Mouse (Mus musculus) lung, adult 2 months (tissue): ENCODE results near the gene Cwc25.

Source experiments
- CTCF ChIP-seq: fragments of 200-500 bp; IDR thresholded peaks from 2 replicates; pipeline ENCODE4 v1.5.1; 2011; ENCODE audit warnings: mild to moderate bottlenecking, low read length, control low read depth; ENCODE audit not compliant: insufficient read depth
- POLR2A ChIP-seq: fragments of 200-500 bp; IDR thresholded peaks from 2 replicates; pipeline ENCODE4 v1.6.1; 2011; ENCODE audit warnings: low read depth, mild to moderate bottlenecking, control low read depth, low read length, borderline replicate concordance; ENCODE audit errors: extremely low read depth

DNA sequence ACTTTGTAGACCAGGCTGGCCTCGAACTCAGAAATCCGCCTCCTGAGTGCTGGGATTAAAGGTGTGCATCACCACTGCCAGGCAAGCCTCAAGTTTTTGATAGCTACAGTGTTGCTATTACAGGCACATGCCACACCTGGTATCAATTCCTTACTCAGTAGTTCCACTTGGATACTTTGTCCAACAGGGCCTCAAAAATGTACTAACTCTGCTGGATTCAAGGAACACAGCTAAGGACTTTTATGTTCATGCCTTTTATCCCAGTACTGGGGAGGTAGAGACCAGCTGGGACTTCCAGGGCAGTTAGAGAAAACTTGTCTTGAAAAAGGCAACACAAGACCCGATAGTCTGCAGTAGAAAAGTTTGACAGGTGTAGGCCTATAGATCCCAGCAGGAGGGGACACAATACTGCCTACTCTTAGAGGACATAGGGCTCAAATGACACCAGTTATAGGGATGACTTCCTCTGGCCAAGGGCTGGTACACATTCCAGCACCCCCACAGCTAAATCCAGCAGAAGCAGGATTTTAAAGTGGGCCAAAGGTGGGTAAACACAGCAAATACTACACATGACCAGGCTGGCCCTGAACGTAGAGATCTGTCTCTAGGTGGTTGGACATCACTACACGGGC, 10.3 kb upstream of the Cwc25 start:
- TF ChIP-seq CTCF: no peak
- TF ChIP-seq POLR2A: no peak
